Mouse (Mus musculus): ENCODE data around the gene Zeb2. TPM values are rescaled to one million over a fixed set of nuclear protein-coding genes. Genes with fewer than 3 reads are reported as not detected.

Zeb2 gene
- polyA plus RNA-seq, 1 experiment, result 6.5 TPM

DNA sequence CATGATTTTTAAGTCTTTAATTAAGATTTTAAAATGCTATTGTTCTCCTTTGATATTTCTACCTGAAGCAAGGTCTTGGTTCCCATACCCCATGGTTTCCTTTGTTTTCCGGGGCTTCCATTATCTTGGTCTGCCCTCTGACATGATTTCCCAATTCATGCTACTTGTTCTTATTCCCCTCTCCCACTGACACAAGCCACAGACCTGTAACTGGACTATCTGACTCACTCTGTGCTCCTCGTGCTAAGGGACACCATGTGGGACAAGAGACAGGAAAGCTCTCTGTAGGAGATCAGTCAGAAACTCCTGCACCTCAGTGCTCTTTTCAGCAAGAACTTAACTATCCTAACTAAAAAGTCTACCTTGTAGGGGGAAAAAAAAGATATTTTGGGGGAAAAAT, 139.6 kb downstream of the Zeb2 start:
- H3K27ac ChIP-seq (ENCODE audit: control insufficient read depth, insufficient read depth, low read length), result no peak overlapping the region
- 86% methylated on average over 2 of the region's 2 CpGs for WGBS
- H3K36me3 ChIP-seq (ENCODE audit: control insufficient read depth, insufficient read depth, low read length), result no peaks in the 10 kb centered on the region
- H3K4me3 ChIP-seq (ENCODE audit: control insufficient read depth, insufficient read depth, low read length), result no peak overlapping the region
- peaks cover 19% of the 10 kb centered on the region for H3K4me1 ChIP-seq (replicated peaks; ENCODE audit: control insufficient read depth, insufficient read depth, low read length)
- no peak for DNase-seq
- no peak for TF ChIP-seq POLR2A (IDR thresholded peaks at IDR 0.05; ENCODE audit: control insufficient read depth, extremely low read depth, insufficient read depth, low read length, poor library complexity)
- TF ChIP-seq CTCF (IDR thresholded peaks at IDR 0.05; ENCODE audit: borderline replicate concordance, control insufficient read depth, extremely low read depth, insufficient read depth, low read length, poor library complexity), result no peak
- no peaks in the 10 kb centered on the region for H3K27me3 ChIP-seq (ENCODE audit: control insufficient read depth, insufficient read depth, low read length)

DNA sequence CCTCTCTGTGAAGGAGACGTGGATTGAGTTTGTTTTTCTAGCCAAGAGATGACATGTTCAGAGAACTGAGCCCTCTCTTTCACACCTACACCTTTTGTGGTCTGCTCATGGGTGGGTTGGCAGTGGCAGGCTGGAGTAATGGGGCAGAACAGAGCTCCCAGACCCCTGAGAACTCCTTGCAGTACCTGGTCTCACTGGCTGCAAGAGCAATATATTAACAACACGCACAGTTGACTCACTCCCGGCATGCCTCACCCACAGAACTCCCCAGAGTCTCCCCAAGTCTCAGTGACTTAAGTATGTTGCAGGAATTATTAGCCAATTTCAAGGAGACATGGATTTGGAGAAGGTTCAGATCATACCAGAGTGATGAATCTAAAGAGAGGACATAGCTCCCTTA, 140.1 kb downstream of the Zeb2 start:
- WGBS, result 91% methylated on average over 3 of the region's 3 CpGs
- no peaks in the 10 kb centered on the region for H3K27me3 ChIP-seq (ENCODE audit: control insufficient read depth, insufficient read depth, low read length)
- no peak overlapping the region for H3K4me3 ChIP-seq (ENCODE audit: control insufficient read depth, insufficient read depth, low read length)
- TF ChIP-seq POLR2A (IDR thresholded peaks at IDR 0.05; ENCODE audit: control insufficient read depth, extremely low read depth, insufficient read depth, low read length, poor library complexity), result no peak
- TF ChIP-seq CTCF (IDR thresholded peaks at IDR 0.05; ENCODE audit: borderline replicate concordance, control insufficient read depth, extremely low read depth, insufficient read depth, low read length, poor library complexity), result no peak
- no peak overlapping the region for H3K27ac ChIP-seq (ENCODE audit: control insufficient read depth, insufficient read depth, low read length)
- H3K36me3 ChIP-seq (ENCODE audit: control insufficient read depth, insufficient read depth, low read length), result no peaks in the 10 kb centered on the region
- no peak for DNase-seq
- H3K4me1 ChIP-seq (replicated peaks; ENCODE audit: control insufficient read depth, insufficient read depth, low read length), result peaks cover 19% of the 10 kb centered on the region

DNA sequence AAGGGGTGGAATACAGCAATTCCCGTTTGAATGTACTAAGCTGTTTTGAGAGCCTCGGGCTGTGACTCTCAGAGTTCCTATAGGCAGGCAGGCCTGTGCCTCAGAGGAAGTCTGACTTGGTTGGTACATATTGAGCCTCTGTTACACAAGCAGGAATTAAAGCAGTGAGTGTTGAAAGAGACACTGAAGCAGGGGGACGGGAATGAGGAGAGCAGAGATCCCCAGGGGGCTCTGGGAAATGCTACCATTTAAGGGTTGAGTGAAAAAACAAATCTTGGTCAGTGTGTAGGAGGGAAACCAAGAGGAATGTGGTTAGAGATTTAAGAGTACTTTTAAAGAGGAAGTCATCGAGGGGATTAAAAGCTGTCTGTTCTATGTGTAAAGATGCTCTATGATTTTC, 140.7 kb downstream of the Zeb2 start:
- no peaks in the 10 kb centered on the region for H3K27me3 ChIP-seq (ENCODE audit: control insufficient read depth, insufficient read depth, low read length)

DNA sequence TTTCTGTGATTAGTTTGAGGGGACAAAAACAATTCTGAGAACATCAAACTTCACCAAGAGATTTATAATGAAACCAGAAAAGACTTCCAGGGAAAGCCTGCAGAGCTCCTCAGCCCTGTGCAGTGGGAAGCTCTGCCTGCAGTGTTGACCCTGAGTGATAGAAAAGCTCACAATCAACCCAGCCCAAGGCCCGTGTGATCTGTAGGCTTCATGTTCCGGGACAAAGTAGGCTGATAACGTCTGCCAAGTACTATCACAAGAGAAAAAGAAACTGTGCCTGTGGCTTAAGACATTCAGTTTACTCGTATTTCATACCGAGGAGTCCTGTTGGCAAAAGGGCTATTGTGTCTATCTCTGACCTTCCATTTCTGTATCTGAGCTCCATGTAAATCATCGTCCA, 143.4 kb downstream of the Zeb2 start:
- Histone ChIP-seq H3K4me1 (replicated peaks; ENCODE audit: control insufficient read depth, insufficient read depth, low read length) (peaks cover 4% of the 10 kb centered on the region), H3K36me3 (ENCODE audit: control insufficient read depth, insufficient read depth, low read length) (no peaks in the 10 kb centered on the region), H3K27ac (ENCODE audit: control insufficient read depth, insufficient read depth, low read length) (no peak overlapping the region), H3K27me3 (ENCODE audit: control insufficient read depth, insufficient read depth, low read length) (no peaks in the 10 kb centered on the region), H3K4me3 (ENCODE audit: control insufficient read depth, insufficient read depth, low read length) (no peak overlapping the region)
- no peak for DNase-seq
- no peak for TF ChIP-seq POLR2A (IDR thresholded peaks at IDR 0.05; ENCODE audit: control insufficient read depth, extremely low read depth, insufficient read depth, low read length, poor library complexity)
- TF ChIP-seq CTCF (IDR thresholded peaks at IDR 0.05; ENCODE audit: borderline replicate concordance, control insufficient read depth, extremely low read depth, insufficient read depth, low read length, poor library complexity), result no peak
- WGBS, result 92% methylated on average over 6 of the region's 6 CpGs

More for the DNA sequence above, 140.7 kb downstream of the Zeb2 start:
- H3K4me3 ChIP-seq (ENCODE audit: control insufficient read depth, insufficient read depth, low read length), result no peak overlapping the region
- no peak for DNase-seq
- H3K36me3 ChIP-seq (ENCODE audit: control insufficient read depth, insufficient read depth, low read length), result no peaks in the 10 kb centered on the region
- peaks cover 15% of the 10 kb centered on the region for H3K4me1 ChIP-seq (replicated peaks; ENCODE audit: control insufficient read depth, insufficient read depth, low read length)
- 41% methylated on average over 4 of the region's 4 CpGs for WGBS
- TF ChIP-seq POLR2A (IDR thresholded peaks at IDR 0.05; ENCODE audit: control insufficient read depth, extremely low read depth, insufficient read depth, low read length, poor library complexity) (no peak), CTCF (IDR thresholded peaks at IDR 0.05; ENCODE audit: borderline replicate concordance, control insufficient read depth, extremely low read depth, insufficient read depth, low read length, poor library complexity) (no peak)
- H3K27ac ChIP-seq (ENCODE audit: control insufficient read depth, insufficient read depth, low read length), result no peak overlapping the region

DNA sequence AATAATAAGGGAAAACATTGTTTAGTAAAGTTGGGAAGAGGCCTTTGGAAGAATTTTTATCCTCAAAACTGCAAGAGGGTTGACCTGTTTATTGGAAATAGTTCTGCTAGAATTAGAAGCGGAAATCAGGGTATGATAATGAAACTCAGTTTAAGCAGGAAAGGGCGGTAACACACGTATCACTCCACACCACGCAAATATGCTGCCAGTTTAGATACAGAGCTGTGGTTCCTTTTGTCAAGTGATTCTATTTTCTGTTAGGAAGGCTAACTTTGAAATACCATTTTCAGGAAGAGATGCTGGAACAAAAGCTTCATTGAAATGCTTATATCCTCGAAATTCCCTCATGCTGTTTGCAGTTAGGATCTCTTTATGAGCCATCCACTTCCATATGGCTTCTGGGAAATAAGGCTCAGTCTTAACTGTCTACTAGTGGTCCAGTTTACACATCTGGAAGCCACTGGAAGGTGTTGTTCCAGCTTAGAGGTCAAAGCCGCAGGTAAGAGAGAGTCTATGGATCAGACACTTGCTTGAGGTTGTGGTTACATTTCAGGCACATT, 147.0 kb downstream of the Zeb2 start:
- Histone ChIP-seq H3K36me3 (ENCODE audit: control insufficient read depth, insufficient read depth, low read length) (no peaks in the 10 kb centered on the region), H3K27ac (ENCODE audit: control insufficient read depth, insufficient read depth, low read length) (no peak overlapping the region), H3K4me3 (ENCODE audit: control insufficient read depth, insufficient read depth, low read length) (no peak overlapping the region), H3K27me3 (ENCODE audit: control insufficient read depth, insufficient read depth, low read length) (no peaks in the 10 kb centered on the region), H3K4me1 (replicated peaks; ENCODE audit: control insufficient read depth, insufficient read depth, low read length) (no peaks in the 10 kb centered on the region)
- DNase-seq, result no peak
- WGBS, result 96% methylated on average over 6 of the region's 6 CpGs
- TF ChIP-seq POLR2A (IDR thresholded peaks at IDR 0.05; ENCODE audit: control insufficient read depth, extremely low read depth, insufficient read depth, low read length, poor library complexity) (no peak), CTCF (IDR thresholded peaks at IDR 0.05; ENCODE audit: borderline replicate concordance, control insufficient read depth, extremely low read depth, insufficient read depth, low read length, poor library complexity) (no peak)

DNA sequence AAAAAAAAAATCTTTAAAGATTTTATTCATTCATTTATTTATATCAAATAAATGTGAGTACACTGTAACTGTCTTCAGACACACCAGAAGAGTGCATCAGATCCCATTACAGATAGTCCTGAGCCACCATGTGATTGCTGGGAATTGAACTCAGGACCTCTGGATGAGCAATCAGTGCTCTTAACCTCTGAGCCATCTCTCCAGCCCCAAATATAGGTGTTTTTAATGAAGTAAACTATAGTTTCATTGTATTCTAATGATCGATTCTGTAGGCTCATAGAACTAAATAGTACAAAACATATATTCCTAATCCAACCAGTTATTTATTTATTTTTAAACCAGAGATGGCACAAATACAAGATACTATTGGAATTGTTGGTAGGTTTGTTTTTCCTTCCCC, 147.6 kb downstream of the Zeb2 start:
- Histone ChIP-seq H3K27ac (ENCODE audit: control insufficient read depth, insufficient read depth, low read length) (no peak overlapping the region), H3K4me1 (replicated peaks; ENCODE audit: control insufficient read depth, insufficient read depth, low read length) (no peaks in the 10 kb centered on the region), H3K4me3 (ENCODE audit: control insufficient read depth, insufficient read depth, low read length) (no peak overlapping the region), H3K36me3 (ENCODE audit: control insufficient read depth, insufficient read depth, low read length) (no peaks in the 10 kb centered on the region), H3K27me3 (ENCODE audit: control insufficient read depth, insufficient read depth, low read length) (no peaks in the 10 kb centered on the region)
- TF ChIP-seq CTCF (IDR thresholded peaks at IDR 0.05; ENCODE audit: borderline replicate concordance, control insufficient read depth, extremely low read depth, insufficient read depth, low read length, poor library complexity) (no peak), POLR2A (IDR thresholded peaks at IDR 0.05; ENCODE audit: control insufficient read depth, extremely low read depth, insufficient read depth, low read length, poor library complexity) (no peak)
- WGBS, result 100% methylated on average over 1 of the region's 1 CpGs
- DNase-seq, result no peak

DNA sequence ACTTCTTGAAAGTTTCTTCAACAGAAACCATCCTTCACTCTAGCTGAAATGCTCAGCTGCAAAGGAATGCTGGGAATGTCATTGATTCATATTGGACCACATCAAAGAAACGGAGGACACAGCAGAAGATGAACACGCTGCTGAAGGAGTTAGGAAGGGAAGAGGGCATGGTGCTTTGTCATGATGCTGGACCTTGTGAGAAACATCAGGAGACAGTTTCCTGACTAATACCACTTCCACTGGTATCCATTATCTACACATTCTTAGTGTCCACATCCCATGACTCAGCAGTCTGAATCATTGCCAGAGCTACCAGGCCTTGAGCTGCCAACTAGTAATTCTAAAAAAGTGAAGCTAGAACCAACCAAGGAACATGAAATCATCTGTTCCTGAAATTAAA, 148.0 kb downstream of the Zeb2 start:
- H3K36me3 ChIP-seq (ENCODE audit: control insufficient read depth, insufficient read depth, low read length), result no peaks in the 10 kb centered on the region
- H3K27me3 ChIP-seq (ENCODE audit: control insufficient read depth, insufficient read depth, low read length), result no peaks in the 10 kb centered on the region
- DNase-seq, result no peak
- H3K4me1 ChIP-seq (replicated peaks; ENCODE audit: control insufficient read depth, insufficient read depth, low read length), result no peaks in the 10 kb centered on the region
- H3K4me3 ChIP-seq (ENCODE audit: control insufficient read depth, insufficient read depth, low read length), result no peak overlapping the region
- TF ChIP-seq POLR2A (IDR thresholded peaks at IDR 0.05; ENCODE audit: control insufficient read depth, extremely low read depth, insufficient read depth, low read length, poor library complexity) (no peak), CTCF (IDR thresholded peaks at IDR 0.05; ENCODE audit: borderline replicate concordance, control insufficient read depth, extremely low read depth, insufficient read depth, low read length, poor library complexity) (no peak)
- H3K27ac ChIP-seq (ENCODE audit: control insufficient read depth, insufficient read depth, low read length), result no peak overlapping the region
- WGBS, result 90% methylated on average over 2 of the region's 2 CpGs

Data from thymus, adult 2 months (tissue).